Mouse (Mus musculus) thymus, adult 2 months (tissue): ENCODE measurements around the gene Phf21a. TPM values are rescaled to one million over a fixed set of nuclear protein-coding genes. Genes with fewer than 3 reads are reported as not detected.

Source experiments
- DNase-seq: peaks from one replicate; pipeline ENCODE4 v3.0.0; 2021
- H3K27ac ChIP-seq: fragments of 200-500 bp; 2 replicates; pipeline ENCODE4 v1.5.1; 2012; ENCODE audit warnings: low read length, control low read depth; ENCODE audit not compliant: control insufficient read depth, insufficient read depth
- H3K27me3 ChIP-seq: fragments of 200-500 bp; 2 replicates; pipeline ENCODE4 v1.6.1; 2012; ENCODE audit warnings: mild to moderate bottlenecking, low read length, moderate library complexity, mixed read lengths; ENCODE audit not compliant: control insufficient read depth, insufficient read depth
- H3K36me3 ChIP-seq: fragments of 200-500 bp; 2 replicates; pipeline ENCODE4 v1.6.1; 2012; ENCODE audit warnings: mild to moderate bottlenecking, low read length, moderate library complexity; ENCODE audit not compliant: control insufficient read depth, insufficient read depth
- H3K4me1 ChIP-seq: fragments of 200-500 bp; replicated peaks from 2 replicates; pipeline ENCODE4 v1.6.1; 2012; ENCODE audit warnings: low read length; ENCODE audit not compliant: control insufficient read depth, insufficient read depth
- H3K4me3 ChIP-seq: fragments of 200-500 bp; 2 replicates; pipeline ENCODE4 v1.5.1; 2012; ENCODE audit warnings: mild to moderate bottlenecking, low read length, control low read depth, moderate library complexity; ENCODE audit not compliant: control insufficient read depth, insufficient read depth
- CTCF ChIP-seq: fragments of 200-500 bp; IDR thresholded peaks from 2 replicates; pipeline ENCODE4 v1.5.1; 2012; ENCODE audit warnings: mild to moderate bottlenecking, control low read depth, low read length, moderate library complexity, borderline replicate concordance; ENCODE audit not compliant: control insufficient read depth, poor library complexity, insufficient read depth; ENCODE audit errors: extremely low read depth
- POLR2A ChIP-seq: fragments of 200-500 bp; IDR thresholded peaks from 2 replicates; pipeline ENCODE4 v1.6.1; 2012; ENCODE audit warnings: mild to moderate bottlenecking, low read length, control low read depth, moderate library complexity; ENCODE audit not compliant: control insufficient read depth, poor library complexity, insufficient read depth; ENCODE audit errors: extremely low read depth
- WGBS: fragments of 180-500 bp; shearing (Covaris S2); methylation state at CpG from one replicate; pipeline ENCODE4 v1.1.7; 2018; 5-methylcytosine and 5-hydroxymethylcytosine counted together
- polyA plus RNA-seq: library from polyadenylated mRNA; depleted of rRNA; stranded (reverse); fragments of >200 nt; gene quantifications from 2 replicates; pipeline ENCODE4 v1.2.3, GENCODE M21; 2012

Phf21a gene
- polyA plus RNA-seq, 1 experiment: 81.6 TPM

DNA sequence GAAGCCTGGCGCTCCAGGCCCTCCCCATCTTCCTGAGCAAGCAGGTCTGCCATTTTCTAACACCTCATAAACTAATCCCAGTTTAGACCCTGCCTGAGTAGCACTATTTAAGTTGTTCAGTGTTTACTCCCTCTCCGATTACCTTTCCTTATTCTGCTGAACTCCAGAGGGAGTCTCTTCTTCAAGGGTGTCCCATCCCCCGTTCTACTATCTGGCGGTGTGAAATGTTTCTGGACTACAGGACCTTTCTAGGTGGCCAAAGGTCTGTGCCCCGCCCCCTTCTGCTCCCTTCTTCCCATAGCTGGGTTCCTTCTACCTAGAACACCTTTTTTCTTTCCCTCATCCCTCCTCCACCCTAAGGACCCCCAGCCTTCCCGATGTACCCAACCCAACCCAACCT, 32.6 kb upstream of the Phf21a start:
- DNase-seq: no peak
- H3K4me1 ChIP-seq: peaks cover 19% of the 10 kb centered on the region
- no peak overlapping the region for H3K27ac ChIP-seq
- H3K36me3 ChIP-seq: no peaks in the 10 kb centered on the region
- H3K4me3 ChIP-seq: no peak overlapping the region
- whole genome bisulfite sequencing: 51% methylated on average over 6 of the region's 6 CpGs
- TF ChIP-seq CTCF (no peak), POLR2A (no peak)
- peaks cover 13% of the 10 kb centered on the region; the same call in 1 of the 2 replicates for H3K27me3 ChIP-seq

DNA sequence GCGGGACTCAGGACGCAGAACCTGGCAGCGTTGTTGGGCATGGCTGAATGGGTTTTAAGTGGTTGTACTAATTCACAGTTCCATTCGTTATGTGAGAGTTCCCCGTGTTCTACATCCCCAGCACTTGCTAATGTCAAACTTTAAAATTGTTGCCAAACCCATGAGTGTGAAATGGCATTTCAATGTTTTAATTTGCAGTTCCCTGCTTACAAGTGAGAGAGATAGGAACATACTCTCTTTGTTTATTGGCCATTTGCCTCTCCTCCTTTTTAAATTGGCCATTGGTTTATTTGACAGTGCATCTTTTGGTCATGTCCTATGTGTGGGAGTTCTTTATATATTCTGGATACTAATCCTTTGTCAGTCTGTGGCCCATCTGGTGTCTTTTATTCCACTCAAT, 31.6 kb upstream of the Phf21a start:
- no peak overlapping the region for H3K4me3 ChIP-seq
- H3K27ac ChIP-seq: no peak overlapping the region
- 88% methylated on average over 5 of the region's 5 CpGs for WGBS
- peaks cover 10% of the 10 kb centered on the region for H3K4me1 ChIP-seq
- no peaks in the 10 kb centered on the region for H3K36me3 ChIP-seq
- peaks cover 13% of the 10 kb centered on the region; the same call in 1 of the 2 replicates for H3K27me3 ChIP-seq
- DNase-seq: no peak
- no peak for TF ChIP-seq POLR2A
- TF ChIP-seq CTCF: no peak

DNA sequence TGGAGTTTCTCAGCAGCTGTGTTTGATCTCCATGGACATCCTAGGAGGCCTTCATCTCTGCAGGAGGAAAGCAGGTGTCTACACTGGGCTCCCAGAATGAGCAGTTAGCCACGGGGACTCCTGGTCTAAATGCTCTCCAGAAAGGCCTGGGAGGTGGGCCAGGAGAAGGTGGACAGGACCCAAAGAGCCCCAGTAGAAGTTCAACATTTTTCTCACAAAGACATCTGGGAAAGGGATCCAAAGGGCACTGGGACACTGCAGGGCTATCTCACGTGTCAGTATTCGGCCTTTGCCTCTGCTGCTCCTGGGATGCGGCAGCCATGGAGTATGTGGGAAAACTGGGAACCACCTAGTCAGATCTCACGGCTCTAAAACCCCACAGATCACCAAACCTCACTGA, 29.8 kb upstream of the Phf21a start:
- H3K4me1 ChIP-seq: peaks cover 10% of the 10 kb centered on the region
- H3K27ac ChIP-seq: no peak overlapping the region
- TF ChIP-seq CTCF (no peak), POLR2A (no peak)
- 91% methylated on average over 5 of the region's 5 CpGs for WGBS
- no peak for DNase-seq
- no peak overlapping the region for H3K4me3 ChIP-seq
- H3K36me3 ChIP-seq: no peaks in the 10 kb centered on the region
- peaks cover 13% of the 10 kb centered on the region; the same call in 1 of the 2 replicates for H3K27me3 ChIP-seq

DNA sequence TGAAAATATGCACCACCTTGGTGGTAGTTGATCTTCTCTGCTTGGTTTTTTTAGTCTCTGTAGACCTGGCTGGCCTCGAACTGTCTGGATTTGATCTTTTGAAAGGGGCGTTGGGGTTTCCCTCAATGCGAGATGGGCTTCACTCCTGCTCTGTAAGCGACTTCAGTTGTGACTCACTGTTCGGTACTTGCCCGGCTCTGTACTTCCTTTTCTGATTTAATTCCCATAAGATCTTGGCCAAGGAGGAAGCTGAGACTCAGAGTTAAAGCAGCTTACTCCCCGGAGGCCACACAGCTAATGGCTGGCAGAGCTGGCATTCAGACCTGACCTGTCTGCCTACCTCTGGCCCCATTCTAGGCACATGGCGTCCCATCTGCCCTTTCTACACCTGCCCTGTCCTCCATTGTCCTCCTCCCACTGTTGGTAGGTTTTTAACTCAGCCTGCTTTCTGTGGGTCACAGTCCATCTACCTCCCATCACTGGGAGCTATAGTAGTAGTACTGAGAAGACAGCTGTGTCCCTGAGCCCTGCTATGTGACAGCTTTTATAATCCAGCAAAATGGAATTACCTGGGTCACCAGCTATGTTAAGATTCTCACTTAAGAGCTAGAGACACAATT, 27.5 kb upstream of the Phf21a start:
- Histone ChIP-seq H3K27me3 (peaks cover 1% of the 10 kb centered on the region; the same call in 1 of the 2 replicates), H3K27ac (no peak overlapping the region), H3K4me3 (no peak overlapping the region), H3K4me1 (no peaks in the 10 kb centered on the region), H3K36me3 (no peaks in the 10 kb centered on the region)
- 48% methylated on average over 8 of the region's 8 CpGs for WGBS
- no peak for DNase-seq
- TF ChIP-seq CTCF: no peak
- TF ChIP-seq POLR2A: no peak

DNA sequence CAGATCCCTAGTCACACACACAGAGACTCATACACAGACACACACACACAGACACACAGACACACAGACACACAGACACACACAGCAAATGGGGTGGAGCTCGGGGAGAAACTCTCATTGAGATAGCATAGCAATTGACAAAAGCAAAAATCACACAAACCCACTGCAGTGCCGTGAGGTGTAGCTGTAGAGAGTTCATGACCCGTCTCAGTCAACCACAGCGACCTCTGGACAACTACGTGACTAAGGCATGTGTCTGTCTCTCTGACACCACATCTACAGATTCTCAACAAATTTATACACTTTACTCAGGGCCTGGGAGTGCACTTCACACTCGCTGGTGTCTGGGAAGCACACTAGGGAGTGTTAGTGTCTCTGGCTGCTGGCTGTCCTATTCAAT, 27.0 kb upstream of the Phf21a start:
- TF ChIP-seq POLR2A: no peak
- no peak for TF ChIP-seq CTCF
- Histone ChIP-seq H3K27ac (no peak overlapping the region), H3K4me3 (no peak overlapping the region), H3K4me1 (no peaks in the 10 kb centered on the region), H3K27me3 (no peaks in the 10 kb centered on the region), H3K36me3 (no peaks in the 10 kb centered on the region)
- DNase-seq: no peak
- WGBS: 87% methylated on average over 6 of the region's 6 CpGs

- no peaks in the 10 kb centered on the region for H3K27me3 ChIP-seq
- no peak for TF ChIP-seq POLR2A
- TF ChIP-seq CTCF: no peak
- WGBS: 79% methylated on average over 1 of the region's 1 CpGs
- H3K36me3 ChIP-seq: no peaks in the 10 kb centered on the region
- H3K4me3 ChIP-seq: no peak overlapping the region
- DNase-seq: no peak
- no peaks in the 10 kb centered on the region for H3K4me1 ChIP-seq
- H3K27ac ChIP-seq: no peak overlapping the region
Observed at GRCm38 (mm10) chr2:92066899-92067298, 26.0 kb upstream of the Phf21a start.

DNA sequence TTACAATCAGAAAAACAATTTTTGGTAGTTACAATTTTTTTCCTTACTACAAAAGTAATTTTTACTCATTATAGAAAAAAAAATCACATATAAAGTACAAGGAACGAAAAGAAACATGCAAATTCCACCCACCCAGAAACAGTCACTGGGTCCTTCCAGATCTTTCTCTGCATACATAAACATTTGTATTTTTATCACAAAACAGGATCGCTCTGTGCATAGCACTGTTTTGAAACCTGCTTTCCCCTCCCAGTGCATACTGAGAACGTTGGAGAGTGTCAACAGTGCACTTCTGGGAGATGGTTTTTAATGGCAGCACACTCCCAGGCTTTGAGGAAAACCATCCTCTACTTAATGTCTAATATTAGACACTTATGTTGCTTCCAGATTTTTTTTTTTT, 25.3 kb upstream of the Phf21a start:
- no peaks in the 10 kb centered on the region for H3K36me3 ChIP-seq
- no peak for TF ChIP-seq POLR2A
- no peak for TF ChIP-seq CTCF
- WGBS: 83% methylated on average over 3 of the region's 3 CpGs
- no peak overlapping the region for H3K27ac ChIP-seq
- DNase-seq: no peak
- no peak overlapping the region for H3K4me3 ChIP-seq
- no peaks in the 10 kb centered on the region for H3K4me1 ChIP-seq
- H3K27me3 ChIP-seq: no peaks in the 10 kb centered on the region
